Mouse (Mus musculus): ENCODE measurements around the gene Ubox5. TPM values are rescaled to one million over a fixed set of nuclear protein-coding genes. Genes with fewer than 3 reads are reported as not detected.

Ubox5 gene
- polyA plus RNA-seq, 1 experiment = 9.6 TPM

DNA sequence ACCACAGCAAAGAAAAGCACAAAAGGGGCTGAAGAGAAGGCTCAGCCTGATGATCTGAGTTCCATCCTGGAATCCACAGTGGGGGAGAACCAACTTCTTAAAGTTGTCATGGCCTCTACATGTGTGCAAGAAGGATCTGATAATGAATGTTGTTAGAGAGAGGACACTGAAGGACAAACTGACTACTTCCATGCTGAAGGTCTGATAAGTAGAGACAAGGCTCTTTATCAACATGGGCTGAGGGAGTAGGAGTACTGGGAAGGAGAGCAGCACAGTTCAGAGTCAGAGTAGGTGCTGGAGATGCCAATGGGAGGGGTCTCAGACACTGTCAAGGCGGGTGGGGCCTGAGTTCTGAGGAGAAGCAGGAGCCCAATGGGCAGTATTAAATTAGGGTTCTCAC lies 34.2 kb downstream of the Ubox5 start:
- Histone ChIP-seq H3K27me3 (ENCODE audit: control insufficient read depth, insufficient read depth, low read length) (no peaks in the 10 kb centered on the region), H3K27ac (ENCODE audit: insufficient read depth, low read length) (no peak overlapping the region), H3K4me3 (replicated peaks; ENCODE audit: insufficient read depth, low read depth, low read length) (no peak overlapping the region), H3K4me1 (ENCODE audit: control insufficient read depth, insufficient read depth, low read length) (no peaks in the 10 kb centered on the region)
- TF ChIP-seq POLR2A (IDR thresholded peaks at IDR 0.05; ENCODE audit: borderline replicate concordance, insufficient read depth, low read length) (no peak), CTCF (IDR thresholded peaks at IDR 0.05; ENCODE audit: borderline replicate concordance, insufficient read depth, low read depth, low read length) (no peak)
- 93% methylated on average over 1 of the region's 1 CpGs for WGBS
- DNase-seq = no peak

DNA sequence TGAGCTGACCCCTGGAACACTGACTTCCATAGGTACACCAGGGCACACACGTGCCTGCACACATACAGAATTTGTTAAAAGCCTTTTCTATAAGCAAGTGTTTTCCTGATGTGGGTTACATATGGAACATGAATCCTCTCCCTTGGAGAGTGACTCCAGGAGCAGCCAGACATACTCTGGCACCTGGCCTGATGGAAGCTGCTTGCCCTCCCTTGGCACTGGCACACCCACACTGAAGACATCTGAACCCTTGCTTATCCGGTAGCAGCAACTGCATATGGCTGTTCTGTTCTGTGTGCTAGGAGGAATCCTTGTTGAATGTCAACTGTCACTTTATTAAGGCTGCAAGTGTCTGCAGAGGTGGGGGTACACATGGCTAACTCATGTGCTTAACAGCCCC lies 38.8 kb downstream of the Ubox5 start:
- TF ChIP-seq POLR2A (IDR thresholded peaks at IDR 0.05; ENCODE audit: borderline replicate concordance, insufficient read depth, low read length) (no peak), CTCF (IDR thresholded peaks at IDR 0.05; ENCODE audit: borderline replicate concordance, insufficient read depth, low read depth, low read length) (no peak)
- no peak for DNase-seq
- Histone ChIP-seq H3K4me3 (replicated peaks; ENCODE audit: insufficient read depth, low read depth, low read length) (no peak overlapping the region), H3K4me1 (ENCODE audit: control insufficient read depth, insufficient read depth, low read length) (no peaks in the 10 kb centered on the region), H3K27me3 (ENCODE audit: control insufficient read depth, insufficient read depth, low read length) (no peaks in the 10 kb centered on the region), H3K27ac (ENCODE audit: insufficient read depth, low read length) (no peak overlapping the region)
- WGBS = 66% methylated on average over 2 of the region's 2 CpGs

DNA sequence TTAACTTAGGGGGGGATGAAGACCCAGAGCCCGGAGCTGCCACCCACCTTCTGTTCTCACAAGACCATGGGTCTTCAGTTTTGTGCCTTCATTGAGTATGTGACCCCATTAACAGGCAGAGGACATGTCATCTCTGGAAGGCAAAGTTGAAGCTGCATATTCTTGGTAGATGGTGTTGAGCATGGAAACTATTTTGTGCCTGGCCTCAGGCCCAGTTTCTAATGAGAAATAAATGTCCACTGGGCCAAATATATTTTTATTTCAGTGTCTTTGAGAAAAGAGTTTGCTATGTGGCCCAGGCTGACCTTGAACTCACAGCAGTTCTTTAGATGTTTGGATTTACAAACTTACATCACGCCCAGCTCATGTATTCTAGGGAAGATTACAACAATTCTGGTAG lies 40.1 kb downstream of the Ubox5 start:
- no peak for TF ChIP-seq CTCF (IDR thresholded peaks at IDR 0.05; ENCODE audit: borderline replicate concordance, insufficient read depth, low read depth, low read length)
- no peak for TF ChIP-seq POLR2A (IDR thresholded peaks at IDR 0.05; ENCODE audit: borderline replicate concordance, insufficient read depth, low read length)
- Histone ChIP-seq H3K4me1 (ENCODE audit: control insufficient read depth, insufficient read depth, low read length) (no peaks in the 10 kb centered on the region), H3K4me3 (replicated peaks; ENCODE audit: insufficient read depth, low read depth, low read length) (no peak overlapping the region), H3K27ac (ENCODE audit: insufficient read depth, low read length) (no peak overlapping the region), H3K27me3 (ENCODE audit: control insufficient read depth, insufficient read depth, low read length) (no peaks in the 10 kb centered on the region)
- 96% methylated on average over 2 of the region's 2 CpGs for WGBS
- DNase-seq = no peak

DNA sequence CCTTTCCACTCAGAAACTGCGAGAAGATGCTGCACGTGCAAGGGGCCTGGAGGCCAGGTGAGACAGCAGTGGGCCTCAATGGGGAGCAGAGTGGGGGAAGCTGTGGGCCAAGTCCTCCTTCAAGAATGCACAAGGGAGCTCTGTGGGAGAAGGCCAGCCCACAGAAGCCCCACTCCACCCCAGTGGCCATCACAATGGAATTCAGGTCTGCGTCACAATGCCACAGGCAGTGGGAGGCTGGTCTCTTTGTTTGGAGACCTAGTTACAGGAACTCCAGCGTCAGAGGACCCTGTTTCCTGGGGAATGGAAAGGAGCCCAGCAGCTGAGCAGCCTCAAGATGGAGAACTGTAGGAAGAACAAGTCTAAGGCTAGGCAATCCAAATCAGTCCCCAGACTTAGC lies 40.7 kb downstream of the Ubox5 start:
- no peaks in the 10 kb centered on the region for H3K27me3 ChIP-seq (ENCODE audit: control insufficient read depth, insufficient read depth, low read length)
- no peak for DNase-seq
- 27% methylated on average over 4 of the region's 4 CpGs for WGBS
- TF ChIP-seq CTCF (IDR thresholded peaks at IDR 0.05; ENCODE audit: borderline replicate concordance, insufficient read depth, low read depth, low read length) = no peak
- H3K4me3 ChIP-seq (replicated peaks; ENCODE audit: insufficient read depth, low read depth, low read length) = no peak overlapping the region
- H3K4me1 ChIP-seq (ENCODE audit: control insufficient read depth, insufficient read depth, low read length) = no peaks in the 10 kb centered on the region
- no peak overlapping the region for H3K27ac ChIP-seq (ENCODE audit: insufficient read depth, low read length)

DNA sequence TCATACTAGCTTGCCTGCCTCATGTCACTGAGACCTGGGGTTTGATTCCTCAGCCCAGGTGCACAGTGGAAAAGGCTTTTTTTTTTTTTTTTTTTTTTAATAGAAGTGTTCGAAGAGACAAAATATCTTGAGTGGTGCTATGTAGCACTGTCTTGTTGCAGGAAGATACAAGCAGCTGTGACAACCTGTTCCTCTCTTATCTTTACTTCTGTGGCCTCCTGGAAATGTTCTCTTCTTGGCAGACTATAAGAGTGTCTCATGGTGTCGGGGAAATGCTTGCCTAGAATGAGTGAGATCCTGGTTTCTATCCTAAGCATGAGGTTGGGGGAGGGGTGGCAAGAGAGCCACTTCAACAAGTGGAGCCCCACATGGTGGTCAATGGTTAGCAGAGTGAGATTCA lies 41.5 kb downstream of the Ubox5 start:
- Histone ChIP-seq H3K27ac (ENCODE audit: insufficient read depth, low read length) (no peak overlapping the region), H3K4me3 (replicated peaks; ENCODE audit: insufficient read depth, low read depth, low read length) (no peak overlapping the region), H3K27me3 (ENCODE audit: control insufficient read depth, insufficient read depth, low read length) (no peaks in the 10 kb centered on the region), H3K4me1 (ENCODE audit: control insufficient read depth, insufficient read depth, low read length) (no peaks in the 10 kb centered on the region)
- TF ChIP-seq POLR2A (IDR thresholded peaks at IDR 0.05; ENCODE audit: borderline replicate concordance, insufficient read depth, low read length) = no peak
- no peak for TF ChIP-seq CTCF (IDR thresholded peaks at IDR 0.05; ENCODE audit: borderline replicate concordance, insufficient read depth, low read depth, low read length)
- 76% methylated on average over 2 of the region's 2 CpGs for WGBS
- no peak for DNase-seq

DNA sequence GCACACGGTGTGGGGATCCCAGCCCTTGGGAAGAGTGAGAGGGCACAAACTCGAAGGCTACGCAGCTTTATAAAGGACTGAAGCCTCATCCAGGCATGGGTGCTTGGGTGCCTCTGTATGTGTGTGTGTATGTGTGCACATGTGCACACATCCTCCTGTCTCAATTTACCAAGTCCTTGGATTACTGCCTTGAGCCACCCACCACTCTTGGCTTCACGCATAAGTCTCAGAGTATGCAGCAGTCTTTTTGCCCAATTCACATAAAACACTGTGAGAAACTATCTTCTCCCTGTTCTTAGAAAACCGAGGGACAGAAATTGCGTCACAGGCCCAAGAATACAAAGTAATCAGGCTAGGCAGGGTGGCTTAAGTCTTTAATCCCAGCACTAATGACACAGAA lies 43.8 kb downstream of the Ubox5 start:
- no peak overlapping the region for H3K27ac ChIP-seq (ENCODE audit: insufficient read depth, low read length)
- WGBS = 87% methylated on average over 6 of the region's 6 CpGs

DNA sequence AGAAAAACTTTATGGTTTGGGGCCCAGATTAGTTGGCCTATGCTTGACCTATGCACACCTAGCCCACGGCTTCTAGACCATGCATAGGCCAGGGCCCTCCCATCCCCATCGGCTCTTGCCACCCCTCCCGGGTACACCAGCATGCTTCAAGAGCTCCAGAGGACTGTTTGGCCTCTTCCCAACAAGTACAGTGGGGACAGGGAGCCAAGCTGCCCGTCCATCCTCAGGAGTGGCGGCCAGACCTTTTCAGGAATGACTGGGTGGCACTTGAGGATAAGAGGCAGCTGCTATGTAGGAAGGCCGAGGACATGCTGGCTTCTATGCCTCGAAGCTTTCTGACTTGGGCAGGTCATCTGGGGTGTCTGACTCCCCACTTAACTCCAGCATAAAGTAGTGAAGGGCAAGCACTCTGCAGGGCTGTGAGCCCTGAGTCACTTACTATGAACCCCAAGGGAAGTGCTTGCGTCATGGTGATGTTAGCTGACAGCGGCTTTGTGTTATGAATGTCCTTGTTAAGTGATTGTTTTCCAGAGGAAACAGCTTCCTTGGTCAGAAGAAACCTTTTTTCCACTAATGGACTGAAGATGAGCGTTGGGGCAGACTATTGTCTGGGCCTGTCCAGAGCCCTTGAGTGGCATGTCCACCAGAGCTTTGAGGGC lies 45.8 kb downstream of the Ubox5 start:
- Histone ChIP-seq H3K27ac (ENCODE audit: insufficient read depth, low read length) (no peak overlapping the region), H3K4me3 (replicated peaks; ENCODE audit: insufficient read depth, low read depth, low read length) (no peak overlapping the region)
- WGBS = 49% methylated on average over 10 of the region's 10 CpGs

More for the DNA sequence above, 43.8 kb downstream of the Ubox5 start:
- H3K27me3 ChIP-seq (ENCODE audit: control insufficient read depth, insufficient read depth, low read length) = no peaks in the 10 kb centered on the region
- DNase-seq = no peak
- no peak for TF ChIP-seq CTCF (IDR thresholded peaks at IDR 0.05; ENCODE audit: borderline replicate concordance, insufficient read depth, low read depth, low read length)
- TF ChIP-seq POLR2A (IDR thresholded peaks at IDR 0.05; ENCODE audit: borderline replicate concordance, insufficient read depth, low read length) = no peak
- H3K4me3 ChIP-seq (replicated peaks; ENCODE audit: insufficient read depth, low read depth, low read length) = no peak overlapping the region
- H3K4me1 ChIP-seq (ENCODE audit: control insufficient read depth, insufficient read depth, low read length) = peaks cover 3% of the 10 kb centered on the region; the same call in 1 of the 2 replicates

DNA sequence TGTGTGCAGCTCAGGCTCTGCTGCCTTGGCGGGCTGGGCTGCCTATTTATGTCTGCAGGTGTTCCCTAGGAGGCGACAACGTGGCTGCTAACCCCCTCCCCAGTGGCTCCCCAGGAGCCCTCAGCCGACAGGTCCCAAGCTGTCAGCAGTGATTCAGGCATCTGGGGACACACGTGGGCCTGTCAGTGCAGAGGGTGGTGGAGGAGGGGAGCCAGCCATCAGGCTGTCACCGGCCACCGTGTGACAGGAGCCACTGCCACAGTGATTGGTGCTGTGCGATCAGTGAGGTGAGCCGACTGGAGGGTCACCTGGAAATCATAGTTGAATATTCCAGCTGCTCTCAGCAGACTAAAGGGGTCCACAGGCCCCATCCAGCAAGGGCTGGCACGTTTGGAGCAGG lies 47.3 kb downstream of the Ubox5 start, which contains the start of gene Avp:
Gene Avp (minus strand): TSS at position 3 of the 400 bp plus-strand sequence.
- H3K27me3 ChIP-seq (ENCODE audit: control insufficient read depth, insufficient read depth, low read length) = no peaks in the 10 kb centered on the region; the same call in 1 of the 2 replicates
- 37% methylated on average over 10 of the region's 10 CpGs for WGBS
- TF ChIP-seq POLR2A (IDR thresholded peaks at IDR 0.05; ENCODE audit: borderline replicate concordance, insufficient read depth, low read length) = no peak

More for the DNA sequence above, 45.8 kb downstream of the Ubox5 start:
- DNase-seq = no peak
- no peaks in the 10 kb centered on the region; the same call in 1 of the 2 replicates for H3K27me3 ChIP-seq (ENCODE audit: control insufficient read depth, insufficient read depth, low read length)
- peaks cover 4% of the 10 kb centered on the region; the same call in 1 of the 2 replicates for H3K4me1 ChIP-seq (ENCODE audit: control insufficient read depth, insufficient read depth, low read length)
- no peak for TF ChIP-seq CTCF (IDR thresholded peaks at IDR 0.05; ENCODE audit: borderline replicate concordance, insufficient read depth, low read depth, low read length)
- no peak for TF ChIP-seq POLR2A (IDR thresholded peaks at IDR 0.05; ENCODE audit: borderline replicate concordance, insufficient read depth, low read length)

More for the DNA sequence above, 47.3 kb downstream of the Ubox5 start, which contains the start of gene Avp:
- H3K27ac ChIP-seq (ENCODE audit: insufficient read depth, low read length) = no peak within 1 kb of the TSS
- DNase-seq = no peak
- no peak within 1 kb of the TSS for H3K4me3 ChIP-seq (replicated peaks; ENCODE audit: insufficient read depth, low read depth, low read length)
- peaks cover 6% of the 10 kb centered on the region; the same call in 1 of the 2 replicates for H3K4me1 ChIP-seq (ENCODE audit: control insufficient read depth, insufficient read depth, low read length)
